Mouse (Mus musculus) adrenal gland, adult 10 weeks (tissue): ENCODE data around the gene Ube2e3. TPM values are rescaled to one million over a fixed set of nuclear protein-coding genes. Genes with fewer than 3 reads are reported as not detected.

Experiments used
- polyA plus RNA-seq: library from polyadenylated mRNA; stranded (reverse); fragments of 350-450 nt; fragmentation: Illumina TruSeq; extraction: RNeasy Lipid Tissue Mini Kit (QIAGEN cat#74804); gene quantifications from one replicate; pipeline ENCODE4 v1.2.3, GENCODE M21; 2014; ENCODE audit warnings: low read depth, low replicate concordance

Ube2e3 gene
- polyA plus RNA-seq, result 124 TPM

GRCm38 (mm10) chr2:78867726-78868510 is at the start of gene Ube2e3:
TSS of gene Ube2e3 (plus strand) at chr2:78868124.

